Mouse (Mus musculus): ENCODE measurements around the gene Krt7.

Gene Krt7

DNA sequence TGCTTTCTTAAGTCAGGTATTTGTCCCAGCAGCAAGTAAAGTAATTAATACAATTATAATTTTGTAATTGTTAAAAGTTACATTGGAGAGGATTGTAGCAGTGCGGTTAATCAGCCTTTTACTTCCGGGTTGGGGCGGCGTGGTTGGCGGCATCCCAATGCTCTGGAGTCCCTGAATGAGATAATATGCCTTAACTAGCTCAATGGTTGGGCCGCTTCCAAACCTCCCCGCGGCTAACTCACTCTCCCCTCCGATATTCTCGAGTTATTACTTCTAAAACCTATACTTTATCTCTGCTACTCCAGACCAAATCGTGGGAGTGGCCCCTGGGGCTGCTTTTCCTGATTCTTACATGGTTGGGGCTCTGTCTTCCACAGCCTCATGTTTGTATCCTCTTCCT lies 35.7 kb downstream of the Krt7 start:
- DNase-seq (ENCODE audit: low spot score): no peak

DNA sequence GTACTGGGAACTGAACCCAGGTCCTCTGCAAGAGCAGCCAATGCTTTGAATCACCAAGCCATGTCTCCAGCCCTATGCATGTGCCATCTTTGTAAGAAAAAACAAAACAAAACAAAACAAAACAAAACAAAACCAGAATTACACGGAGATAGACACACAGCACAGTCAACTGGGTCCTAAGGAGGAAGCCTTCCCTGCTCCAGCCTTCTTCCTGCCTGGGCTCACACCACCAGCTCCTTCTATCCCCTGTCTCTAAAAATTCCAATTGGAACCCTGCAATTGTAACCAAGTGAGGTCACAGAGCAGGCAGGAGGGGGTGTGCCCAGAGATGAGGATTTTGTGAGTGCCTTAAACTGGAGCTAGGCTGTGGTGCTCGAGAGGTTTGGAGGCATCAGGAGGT lies 36.6 kb downstream of the Krt7 start, which contains the start of gene Krt88:
Gene Krt88 (plus strand): TSS at position 301 of the 400 bp plus-strand sequence.
- DNase-seq (ENCODE audit: low spot score): no peak

DNA sequence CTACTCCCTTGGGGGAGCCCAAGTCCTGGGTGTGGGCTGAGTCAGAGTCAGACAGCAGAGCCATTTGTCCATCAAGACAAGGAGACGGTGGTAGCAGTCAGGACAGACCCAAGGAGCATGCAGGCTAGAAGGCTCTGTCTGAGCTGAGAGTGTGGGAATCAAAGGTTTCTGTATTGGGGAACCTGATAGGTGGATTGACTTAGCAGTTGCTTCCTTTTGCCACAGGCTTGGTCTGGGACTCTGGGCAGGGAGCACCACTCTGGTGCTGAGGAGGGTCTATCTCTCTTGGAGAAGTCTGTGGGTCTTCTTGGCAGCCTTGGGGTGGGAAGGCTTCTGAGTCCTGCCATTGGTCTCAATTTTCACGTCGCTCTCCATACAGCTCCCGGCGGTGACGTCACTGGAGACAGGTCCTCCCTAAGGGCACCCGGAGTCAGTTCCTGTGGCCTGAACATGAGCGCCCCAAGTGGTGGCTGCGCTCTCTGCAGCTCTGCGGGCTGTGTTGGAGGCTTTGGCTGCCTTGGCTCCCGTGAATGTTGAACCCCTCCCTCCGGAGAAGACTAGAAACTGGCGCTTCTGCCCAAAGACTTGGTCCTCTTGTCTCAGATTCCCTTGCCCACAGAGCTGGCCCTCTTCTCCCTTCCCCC lies 42.4 kb downstream of the Krt7 start:
- peak; percentile 86 for DNase-seq (ENCODE audit: low spot score)

DNA sequence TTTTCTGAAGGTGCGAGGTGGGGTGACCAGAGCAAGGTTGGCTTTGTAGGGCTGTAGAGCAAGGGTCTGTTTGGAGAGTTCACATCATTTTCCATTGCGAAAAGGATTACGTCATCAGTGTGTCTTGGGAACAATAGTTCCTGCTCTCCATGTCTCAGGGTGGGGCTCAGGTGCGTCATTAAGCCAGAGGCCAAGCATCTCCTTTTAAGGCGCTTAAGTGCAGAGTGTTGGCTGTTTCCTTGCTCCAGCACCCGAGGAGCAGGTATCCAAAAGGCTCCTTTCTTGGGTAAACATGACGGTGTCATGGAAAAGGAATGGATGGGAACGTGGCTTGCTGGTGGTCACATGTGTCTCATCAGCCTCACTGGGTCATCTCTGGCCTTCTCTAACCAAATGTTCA lies 43.9 kb downstream of the Krt7 start:
- DNase-seq (ENCODE audit: low spot score): no peak

DNA sequence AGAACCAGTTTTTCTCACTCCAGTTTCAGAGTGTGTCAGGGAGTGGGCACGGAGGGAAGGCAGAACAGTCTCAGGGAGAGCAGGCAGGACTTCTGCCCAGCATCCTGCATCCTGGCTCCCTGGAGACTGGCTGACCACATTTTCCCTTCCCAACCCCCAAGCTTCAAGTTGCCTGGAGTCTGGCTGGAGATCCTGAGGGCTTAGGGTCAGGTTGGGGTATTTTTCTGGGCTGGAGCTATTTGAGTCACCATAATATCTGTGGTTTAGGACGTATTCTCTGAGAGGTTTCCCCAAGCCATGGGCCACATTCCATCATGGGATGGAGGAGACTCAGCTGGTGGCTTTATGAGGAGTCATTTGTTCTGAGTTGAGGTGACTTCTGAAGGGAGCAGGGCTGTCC lies 44.4 kb downstream of the Krt7 start:
- DNase-seq (ENCODE audit: low spot score): no peak

DNA sequence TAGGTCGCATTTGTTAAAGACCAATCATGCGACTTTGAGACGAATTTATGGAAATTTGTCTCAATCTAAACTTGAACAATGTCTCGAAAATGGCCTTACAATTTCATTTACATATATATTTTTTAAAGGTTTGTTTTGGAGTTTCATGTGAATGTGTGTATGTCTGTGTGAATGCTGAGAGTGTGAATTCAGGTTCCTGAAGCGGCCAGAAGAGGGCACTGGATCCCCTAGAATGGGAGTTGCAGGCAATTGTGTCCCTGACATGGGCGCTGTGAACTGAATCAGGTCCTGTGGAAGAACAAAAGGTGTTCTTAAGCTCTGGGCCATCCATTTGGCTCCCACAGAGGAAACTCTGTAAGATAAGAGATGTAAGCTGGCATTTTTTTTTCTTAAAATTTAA lies 45.0 kb downstream of the Krt7 start:
- DNase-seq (ENCODE audit: low spot score): no peak

DNA sequence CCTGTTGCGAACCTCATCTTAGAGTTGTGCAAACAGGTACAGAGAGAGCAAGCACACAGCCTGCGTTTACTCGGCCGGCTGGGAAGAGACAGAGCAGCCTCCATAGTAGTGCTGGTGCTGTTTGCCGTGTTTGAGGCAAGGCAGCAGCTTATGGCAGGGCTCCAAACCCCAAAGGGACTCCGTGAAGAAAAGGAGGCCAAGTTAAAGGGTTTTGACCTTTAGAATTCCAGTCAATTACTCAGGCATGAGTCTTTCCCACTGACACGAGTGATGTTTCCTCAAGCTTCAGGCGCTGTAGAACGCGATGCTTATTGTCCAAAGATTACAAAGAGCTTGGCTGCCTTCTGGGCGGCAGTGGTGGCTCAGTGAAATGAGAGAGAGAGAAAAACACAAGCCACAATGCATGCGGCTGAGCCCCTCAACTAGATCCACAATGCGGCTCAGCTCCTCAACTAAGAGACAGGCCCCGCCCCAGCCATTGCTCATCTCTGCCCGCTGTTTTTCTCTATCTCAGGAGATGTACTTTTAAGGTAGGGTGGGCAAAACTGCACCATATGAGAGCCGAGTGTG lies 47.6 kb downstream of the Krt7 start:
- peak; percentile 25 for DNase-seq (ENCODE audit: low spot score)

DNA sequence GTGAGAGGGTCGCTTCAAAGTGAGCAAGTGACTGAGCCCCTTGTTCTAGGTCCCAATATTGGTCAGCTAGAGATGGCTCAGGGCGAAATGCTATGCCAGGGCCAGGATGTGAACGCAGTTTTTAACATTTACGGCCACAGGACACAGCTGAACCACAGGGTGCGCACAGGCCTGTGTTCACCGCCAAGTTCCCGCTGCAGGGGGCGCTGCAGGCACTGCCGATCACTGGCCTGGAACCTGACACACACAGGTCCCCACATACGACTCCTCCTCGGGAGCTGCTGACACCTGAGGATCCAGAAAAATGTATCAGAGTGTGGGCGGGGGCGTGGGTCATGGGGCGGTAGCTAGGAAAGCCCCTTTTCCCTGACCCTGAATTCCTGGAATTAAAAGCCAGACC lies 48.4 kb downstream of the Krt7 start:
- DNase-seq (ENCODE audit: low spot score): no peak

DNA sequence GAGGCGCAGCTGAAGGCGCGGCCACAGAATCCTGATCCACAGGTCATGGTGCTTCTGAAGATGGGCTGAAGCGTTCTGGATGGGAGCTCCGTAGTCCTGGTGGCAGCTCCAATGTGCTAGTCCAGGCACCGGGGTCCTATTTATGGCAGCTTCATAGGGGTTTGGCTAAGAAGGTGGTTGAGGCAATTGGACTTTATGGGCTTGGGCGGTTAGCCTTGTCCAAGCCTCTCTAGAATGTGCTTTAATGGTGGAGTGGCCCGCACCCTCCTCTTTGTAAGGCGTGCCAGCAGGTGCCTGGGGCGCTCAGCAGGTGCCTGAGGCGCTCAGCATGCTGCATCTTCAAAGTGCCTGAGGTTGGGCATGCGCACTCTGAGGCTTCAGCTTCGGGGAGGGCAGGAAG lies 52.8 kb downstream of the Krt7 start, which contains the start of gene Krt81:
Gene Krt81 (minus strand): TSS at position 101 of the 400 bp plus-strand sequence.
- DNase-seq (ENCODE audit: low spot score): no peak

DNA sequence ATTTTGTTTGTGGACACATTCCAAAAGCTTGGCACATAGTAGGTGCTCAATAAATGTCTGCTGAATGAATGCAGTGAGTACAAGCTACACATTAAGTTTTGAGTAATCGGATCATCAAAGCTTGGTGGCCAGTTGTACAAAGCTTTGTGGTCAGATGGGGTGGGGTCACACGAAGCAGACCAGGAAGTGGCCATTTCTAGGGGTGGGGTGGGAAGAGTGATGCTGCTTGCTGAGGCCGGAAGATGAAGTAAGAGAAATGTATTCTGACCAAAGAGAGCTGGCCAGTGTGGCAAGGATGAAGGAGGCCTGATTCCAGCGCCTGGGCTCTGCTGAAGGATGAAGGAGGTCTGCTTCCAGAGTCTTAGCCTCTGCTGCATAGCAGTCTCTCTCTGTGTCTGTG lies 58.2 kb downstream of the Krt7 start:
- DNase-seq (ENCODE audit: low spot score): no peak

DNA sequence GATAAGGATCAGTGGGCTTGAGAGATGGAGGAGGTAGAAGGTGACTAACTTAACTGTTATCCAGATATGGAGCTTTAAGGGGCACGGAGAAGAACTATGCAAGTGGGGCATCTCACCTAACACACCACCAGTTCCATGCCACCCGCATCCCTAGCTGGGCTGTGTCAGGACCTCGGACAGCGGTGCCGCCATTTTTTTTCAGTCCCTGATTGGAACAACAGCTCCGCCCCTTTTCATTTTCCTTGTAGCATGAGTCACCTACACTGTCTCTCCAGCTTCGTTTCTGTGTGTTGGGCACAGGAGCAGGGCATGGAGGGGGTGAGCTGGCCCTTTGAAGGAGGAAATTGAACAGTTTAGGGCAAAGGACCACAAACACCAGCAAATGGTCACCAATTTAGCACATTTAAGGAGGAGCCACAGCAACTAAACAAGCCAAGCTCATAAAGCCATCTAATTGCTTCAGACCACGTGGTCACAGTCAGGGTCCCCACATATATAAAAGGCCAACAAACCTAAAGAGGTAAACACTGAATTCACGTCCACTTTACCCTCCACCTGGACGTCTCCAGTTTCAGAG lies 62.2 kb downstream of the Krt7 start, which contains the start of gene Krt86:
Gene Krt86 (plus strand): TSS at position 527 of the 577 bp plus-strand sequence.
- peak; percentile 72 for DNase-seq (ENCODE audit: low spot score)

DNA sequence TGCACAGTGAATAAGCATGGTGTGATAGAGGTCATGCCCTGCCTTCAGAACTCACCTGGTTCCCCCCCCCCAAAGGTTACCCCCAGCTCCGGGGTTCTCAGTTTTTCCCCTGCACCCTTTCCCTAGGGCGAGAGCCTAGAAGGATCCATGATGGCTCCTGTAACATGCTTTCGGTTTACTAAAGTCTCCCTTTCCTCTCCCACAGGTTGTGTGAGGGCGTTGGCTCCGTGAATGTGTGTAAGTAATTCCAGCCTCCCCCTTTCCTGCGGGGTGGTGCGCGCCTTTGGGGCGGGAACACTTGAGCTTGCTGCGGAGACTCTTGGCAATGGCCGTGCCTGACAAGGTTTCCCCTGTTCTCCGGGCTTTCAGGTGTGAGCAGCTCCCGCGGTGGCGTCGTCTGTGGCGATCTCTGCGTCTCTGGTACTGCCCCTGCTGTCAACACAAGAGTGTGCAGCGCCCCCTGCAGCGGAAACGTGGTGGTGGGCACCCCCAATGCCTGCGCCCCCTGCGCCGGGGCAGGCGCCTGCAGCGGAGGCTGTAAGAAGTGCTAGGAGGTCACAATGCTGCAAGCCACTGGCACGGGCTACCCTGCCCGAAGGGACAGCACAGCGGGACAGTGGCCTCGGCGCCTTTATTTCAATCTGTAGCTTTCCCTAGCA lies 68.3 kb downstream of the Krt7 start:
- DNase-seq (ENCODE audit: low spot score): peak; percentile 74

DNA sequence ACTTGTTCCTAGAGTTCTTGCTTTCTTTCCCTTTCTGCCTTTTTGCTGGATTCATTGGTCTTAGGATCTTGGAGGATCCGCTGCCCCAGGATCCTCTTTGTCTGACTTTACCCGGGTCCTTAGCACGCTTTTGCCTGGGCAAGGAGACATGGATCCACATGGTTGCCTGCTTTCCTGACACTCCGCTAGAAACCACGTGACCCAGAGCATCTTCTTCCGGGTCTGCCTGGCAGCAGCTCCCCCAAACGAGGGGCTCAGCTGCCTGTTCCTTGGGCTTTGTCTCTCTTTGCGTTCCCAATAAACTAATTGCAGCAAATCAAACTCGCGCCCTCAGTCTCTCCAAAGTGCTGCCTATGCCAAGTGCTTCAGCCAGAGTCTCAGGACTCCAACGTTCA lies 68.8 kb downstream of the Krt7 start:
- DNase-seq (ENCODE audit: low spot score): peak; percentile 32
